Mouse (Mus musculus) heart, adult 9 months (tissue): ENCODE measurements around the gene Atp6v0e.

ENCODE experiments used
- DNase-seq, 2 experiments: peaks; one replicate each; pipeline ENCODE4 v3.0.0; 2022; ENCODE audit warnings: low spot score in 2 of 2

Gene Atp6v0e

DNA sequence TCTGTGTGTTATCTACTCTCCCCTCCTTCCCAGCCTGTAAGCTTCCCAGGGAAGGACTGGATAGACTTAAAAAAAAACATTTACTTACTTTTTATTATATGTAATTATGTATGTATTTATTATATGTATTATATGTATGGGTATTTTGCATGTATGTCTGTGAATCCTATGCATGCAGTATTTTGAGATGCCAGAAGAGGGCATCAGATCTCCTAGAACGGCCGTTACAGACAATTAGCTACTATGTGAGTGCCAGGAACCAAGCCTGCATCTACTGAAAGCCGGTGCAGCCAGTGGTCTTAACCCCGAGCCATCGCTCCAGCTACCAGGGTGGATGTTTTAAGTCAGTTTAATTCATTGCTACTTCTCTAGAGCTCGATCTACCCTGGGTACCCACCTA is 18.2 kb downstream of the Atp6v0e start:
- no peak for DNase-seq

DNA sequence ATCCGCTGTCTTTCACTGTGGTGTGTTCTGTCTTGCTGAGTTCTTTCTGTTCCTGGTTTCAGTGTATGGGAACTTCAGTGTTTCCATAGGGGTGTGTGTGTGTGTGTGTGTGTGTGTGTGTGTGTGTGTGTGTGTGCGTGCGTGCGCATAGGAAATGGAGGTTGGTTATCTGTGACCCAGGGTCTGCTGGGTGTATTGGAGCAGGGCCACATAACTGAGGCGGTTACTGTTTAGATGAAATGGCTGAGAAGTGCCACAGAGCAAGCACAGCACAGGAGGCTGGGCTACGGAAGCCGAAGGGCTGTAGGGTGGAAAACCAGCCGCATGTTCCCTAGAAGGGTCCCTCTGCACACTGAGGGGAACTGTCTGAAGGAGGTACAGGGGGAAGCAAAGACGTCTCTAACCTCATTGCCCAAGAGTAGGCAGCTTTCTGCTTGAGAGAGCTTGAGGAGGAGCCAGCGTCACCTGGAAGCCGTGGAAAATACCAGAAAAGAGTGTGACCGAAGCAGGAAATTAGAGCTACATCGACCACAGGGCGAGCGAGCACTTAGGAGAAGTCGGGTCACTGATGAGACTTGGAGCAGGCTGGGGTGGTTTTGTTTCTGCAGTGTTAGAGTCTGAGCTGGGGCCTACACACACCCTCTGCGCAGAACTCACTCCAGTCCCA is 23.4 kb downstream of the Atp6v0e start:
- no peak for DNase-seq

DNA sequence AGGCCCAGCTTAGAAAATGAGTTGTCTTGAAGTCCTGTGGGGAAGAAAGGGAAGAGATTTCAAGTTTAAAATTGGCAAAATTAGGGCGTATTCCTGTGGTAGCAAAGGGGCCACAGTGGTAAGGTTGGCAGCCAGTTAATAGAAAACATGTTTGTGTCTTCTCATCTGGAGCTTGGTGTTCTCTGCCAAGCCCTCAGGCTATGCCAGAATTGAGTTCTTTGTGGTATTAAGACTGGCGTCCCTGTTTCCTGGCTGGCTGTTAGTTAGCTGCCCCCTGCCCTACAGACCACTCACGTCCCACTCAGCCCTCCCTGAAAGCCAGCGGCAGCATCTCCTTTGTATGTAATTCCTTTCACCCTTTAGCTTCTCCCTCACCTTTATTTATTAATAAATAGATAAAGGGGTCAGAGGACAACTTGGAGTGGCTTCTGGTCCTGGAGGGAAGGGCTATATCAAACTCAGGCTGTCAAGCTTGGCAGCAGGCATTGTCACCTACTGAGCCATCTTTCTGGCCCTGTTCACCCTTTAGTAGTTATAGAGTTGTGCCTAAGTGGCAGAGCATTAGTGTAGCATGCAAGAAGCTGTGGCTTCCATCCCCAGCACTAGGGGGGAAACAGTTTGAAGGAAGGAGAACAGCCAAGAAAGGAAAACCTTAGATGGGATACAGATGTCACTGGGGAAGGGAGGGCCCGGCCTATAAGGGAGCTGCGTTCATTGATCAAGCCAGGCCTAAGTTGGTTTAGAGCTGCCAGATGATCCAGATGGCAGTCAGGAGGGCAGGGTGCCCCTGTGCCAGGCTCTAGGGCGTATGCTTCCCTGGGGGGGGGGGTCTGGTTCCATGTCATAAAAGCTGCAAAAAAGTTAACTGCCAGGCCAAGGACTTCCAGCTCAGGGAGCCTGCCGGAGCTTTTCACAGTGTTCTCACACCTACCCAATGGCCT is 26.0 kb downstream of the Atp6v0e start:
- DNase-seq = no peak

DNA sequence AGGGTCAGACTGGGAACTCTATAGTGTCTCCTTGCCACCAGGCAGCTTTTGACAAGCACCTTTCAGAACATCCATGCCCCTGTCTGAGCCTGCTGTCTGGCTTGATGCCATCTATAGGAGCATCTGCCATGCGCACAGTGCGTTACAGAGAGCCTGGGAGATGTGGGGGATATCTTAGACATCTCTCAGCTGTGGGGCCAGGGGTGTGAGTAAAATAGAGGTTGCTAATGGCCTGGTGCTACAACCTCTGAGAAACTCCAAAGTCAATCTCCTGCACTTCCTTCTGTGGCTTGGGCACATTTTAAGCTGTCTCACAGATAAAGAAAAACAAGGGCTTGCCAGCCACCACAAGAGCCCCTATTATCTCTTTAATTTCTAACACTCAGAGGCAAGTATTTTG is 26.8 kb downstream of the Atp6v0e start:
- no peak for DNase-seq

DNA sequence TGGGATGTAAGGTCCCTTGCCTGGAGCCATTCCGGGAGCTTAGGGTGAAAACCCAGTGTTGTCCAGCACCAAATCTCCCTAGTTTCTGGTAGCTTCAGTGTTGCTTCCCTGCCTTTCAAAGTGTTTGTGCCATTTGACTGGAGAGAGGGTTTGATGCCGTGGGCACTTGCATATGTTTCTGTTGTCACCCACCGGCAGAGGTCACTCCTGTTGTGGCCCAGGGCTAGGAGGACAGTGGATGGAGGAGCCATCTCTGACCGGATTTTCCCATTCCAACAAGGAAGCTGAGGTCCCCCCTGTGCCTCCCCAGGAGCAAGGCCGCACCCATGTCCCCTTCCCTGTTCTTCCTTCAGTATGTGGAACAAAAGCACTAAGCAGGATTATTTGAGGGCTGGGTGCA is 27.2 kb downstream of the Atp6v0e start:
- no peak for DNase-seq

DNA sequence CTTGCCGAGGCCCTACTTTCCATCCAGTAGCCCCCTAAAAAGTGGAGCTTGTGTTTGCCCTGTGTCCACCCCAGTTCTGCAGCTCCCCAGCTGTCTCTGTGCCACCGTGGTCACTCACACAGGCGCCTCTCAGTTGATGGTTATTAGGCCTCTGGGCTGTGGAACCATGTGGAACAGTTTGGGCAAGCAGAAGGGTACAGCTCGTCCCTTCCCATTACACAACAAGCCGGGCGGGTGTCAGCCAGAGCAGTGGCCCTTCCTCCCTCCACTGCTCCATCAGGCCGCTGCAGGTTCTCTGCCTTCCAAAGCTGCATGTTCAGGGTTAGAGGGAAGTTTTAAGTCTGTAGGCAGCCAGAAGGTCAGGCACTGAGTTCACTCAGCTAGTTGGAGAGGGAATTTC is 28.1 kb downstream of the Atp6v0e start:
- DNase-seq = peak in 1 of 2 experiments; percentile 51

DNA sequence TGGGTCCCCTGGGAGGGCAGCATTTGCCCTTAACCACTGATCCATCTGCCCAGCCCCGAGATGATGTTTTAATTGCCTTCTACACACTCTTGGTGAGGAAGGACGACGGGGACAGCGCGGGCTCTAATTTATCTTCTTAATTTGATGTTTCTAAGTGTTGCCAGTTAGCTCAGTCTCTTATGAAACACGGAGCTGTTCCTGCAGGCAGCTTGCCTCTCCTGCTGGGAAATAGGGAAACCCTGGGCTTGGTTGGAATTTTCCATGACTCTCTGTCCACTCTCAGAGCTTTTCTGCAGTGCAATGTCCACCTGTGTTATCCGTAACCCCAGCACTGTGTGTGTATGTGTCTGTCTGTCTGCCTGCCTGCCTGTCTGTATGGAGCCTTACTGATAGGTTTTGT is 30.4 kb downstream of the Atp6v0e start:
- DNase-seq = no peak

DNA sequence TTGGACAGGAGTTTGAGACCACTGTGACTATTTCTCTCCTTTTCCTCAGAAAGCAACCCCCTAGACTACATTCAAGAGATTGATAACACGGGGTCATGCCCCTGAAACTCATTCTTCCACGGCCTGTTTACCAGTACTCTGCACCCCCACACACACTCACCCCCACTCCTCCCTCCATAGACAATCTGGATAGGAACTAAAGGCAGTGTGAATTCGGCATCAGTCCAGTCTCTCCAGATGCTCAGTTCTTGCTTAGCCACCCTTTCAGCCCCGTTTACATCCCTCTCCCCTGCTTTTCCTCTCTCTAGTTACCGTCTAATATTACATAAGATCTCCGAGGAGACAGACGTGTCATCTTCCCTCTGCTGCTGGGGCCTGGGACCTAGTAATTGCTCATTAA is 31.1 kb downstream of the Atp6v0e start:
- DNase-seq = no peak

DNA sequence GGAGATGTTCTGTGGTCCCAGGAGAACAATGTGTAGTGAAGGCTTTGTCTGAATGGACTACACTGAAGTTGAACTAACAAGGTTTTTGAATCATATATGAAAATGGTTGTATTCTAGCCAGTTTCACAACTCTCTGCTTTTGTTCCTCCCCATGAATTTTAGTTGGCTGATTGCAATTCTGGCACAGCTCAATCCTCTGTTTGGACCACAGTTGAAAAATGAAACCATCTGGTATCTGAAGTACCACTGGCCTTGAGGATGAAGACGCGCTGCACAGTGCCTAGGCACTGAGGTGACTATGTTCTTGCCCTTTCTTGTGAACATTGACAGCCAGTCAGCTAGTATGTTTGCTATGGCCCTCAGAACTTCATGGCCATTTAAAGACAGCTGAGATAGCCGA is 32.2 kb downstream of the Atp6v0e start:
- DNase-seq = no peak

DNA sequence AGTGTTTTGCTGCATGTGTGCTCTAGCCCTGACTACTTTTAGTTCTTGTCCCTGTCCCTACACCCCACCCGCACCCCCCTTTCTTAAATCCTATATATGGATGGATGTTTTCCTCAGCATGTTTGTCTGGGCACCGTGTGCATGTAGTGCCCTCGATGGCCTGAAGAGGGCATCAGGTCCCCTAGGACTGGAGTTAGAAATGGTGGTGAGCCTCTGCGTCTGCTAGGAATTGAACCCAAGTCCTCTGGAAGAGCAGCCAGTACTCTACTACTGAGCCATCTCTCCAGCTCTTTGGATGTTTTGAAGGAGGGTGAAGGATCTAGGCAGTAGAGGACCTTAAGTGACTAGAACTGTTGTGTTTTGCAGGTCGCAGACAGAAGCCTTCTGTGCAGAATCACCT is 35.8 kb downstream of the Atp6v0e start:
- DNase-seq = no peak

DNA sequence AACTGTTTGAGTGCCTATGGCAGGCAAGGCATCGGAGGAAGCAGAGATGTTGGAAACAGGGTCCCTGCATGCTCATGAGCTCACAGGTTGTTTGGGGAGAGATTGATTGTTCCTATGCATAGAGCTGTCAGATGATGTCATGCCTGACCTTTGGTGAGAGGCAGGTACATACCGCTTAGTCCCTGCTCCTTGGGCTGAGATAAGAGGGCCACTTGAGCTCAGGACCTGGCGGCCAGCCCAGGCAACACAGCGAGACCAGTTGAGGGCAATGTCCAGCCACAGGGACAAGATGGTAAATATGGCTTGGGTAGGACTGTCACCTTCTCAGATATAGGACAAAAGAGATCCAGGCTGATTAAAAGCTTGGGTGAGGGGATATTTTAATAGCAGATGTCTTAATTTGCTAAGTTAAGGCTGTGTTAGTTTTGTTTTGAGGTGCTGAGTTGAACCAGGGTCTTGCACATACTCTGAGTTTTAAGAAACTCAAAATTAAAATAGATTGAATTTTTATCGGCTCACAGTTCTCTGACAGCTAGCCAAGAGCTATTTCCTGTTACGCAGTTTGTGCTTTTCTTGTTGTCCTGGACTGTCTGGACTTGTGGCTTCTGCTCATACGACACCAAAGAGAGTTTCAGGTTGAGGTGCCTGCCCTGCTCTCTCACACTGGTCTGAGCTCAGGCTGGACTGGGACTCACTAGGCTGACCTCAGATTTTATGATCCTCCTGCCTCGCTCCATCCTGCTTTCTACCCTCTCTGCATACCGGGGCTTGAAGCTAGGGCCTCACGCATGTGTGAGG is 37.0 kb downstream of the Atp6v0e start:
- peak; percentile 50 to 56 for DNase-seq

DNA sequence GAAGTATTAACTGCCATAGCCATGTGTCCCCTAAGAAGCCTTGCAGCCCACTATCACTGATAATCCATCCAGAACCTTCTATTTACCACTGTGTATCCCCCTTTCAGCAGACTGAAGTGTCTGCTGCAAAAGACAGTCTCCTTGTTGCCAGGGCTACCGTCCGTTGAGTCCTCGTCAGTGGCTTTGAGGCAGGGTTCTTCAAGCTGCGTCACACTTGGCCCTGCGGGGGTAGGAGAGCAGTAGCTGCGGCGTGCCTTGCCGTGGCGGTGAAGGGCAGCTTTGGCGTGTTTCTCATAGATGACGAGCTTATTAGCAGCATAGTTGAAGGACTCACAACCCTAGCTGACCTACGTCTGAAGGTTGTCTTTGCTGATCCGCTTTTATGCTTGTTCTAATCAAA is 38.5 kb downstream of the Atp6v0e start:
- DNase-seq = no peak

DNA sequence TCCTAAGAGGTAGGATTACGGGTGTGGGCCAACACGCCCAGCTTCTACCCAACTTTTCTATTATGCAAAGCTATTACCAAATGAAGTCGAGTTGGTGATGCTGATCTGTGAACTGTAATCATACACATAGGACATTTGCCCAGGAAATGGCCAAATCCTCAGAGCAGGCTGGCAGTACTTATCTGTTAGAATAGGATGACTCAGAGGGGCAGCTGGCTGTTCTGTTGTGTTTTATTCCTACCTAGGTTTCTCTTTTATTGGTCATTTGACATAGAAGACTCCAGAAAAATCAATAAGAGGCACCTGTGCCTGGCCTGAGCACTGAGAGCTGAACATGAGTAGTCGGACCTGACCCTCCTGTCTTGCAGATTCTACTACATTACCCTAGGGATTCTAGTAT is 39.6 kb downstream of the Atp6v0e start:
- no peak for DNase-seq

DNA sequence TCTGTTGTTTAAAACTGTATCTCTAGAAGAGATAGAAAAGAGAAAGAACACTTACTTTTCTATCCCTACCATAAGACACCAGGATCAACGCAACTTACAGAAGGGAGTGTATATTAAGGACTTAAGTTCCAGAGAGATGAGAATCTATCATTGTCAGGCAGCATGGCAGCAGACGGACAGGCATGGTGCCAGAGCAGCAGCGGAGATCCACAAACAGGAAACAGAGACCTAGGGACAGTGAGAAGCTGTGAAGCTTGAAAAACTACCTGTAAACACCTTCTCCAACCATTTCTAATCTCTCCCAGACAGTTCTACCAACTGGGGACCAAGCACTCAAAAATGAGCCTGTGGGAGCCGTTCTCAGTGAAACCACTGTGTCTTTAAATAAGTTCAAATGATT is 40.6 kb downstream of the Atp6v0e start:
- DNase-seq = no peak

DNA sequence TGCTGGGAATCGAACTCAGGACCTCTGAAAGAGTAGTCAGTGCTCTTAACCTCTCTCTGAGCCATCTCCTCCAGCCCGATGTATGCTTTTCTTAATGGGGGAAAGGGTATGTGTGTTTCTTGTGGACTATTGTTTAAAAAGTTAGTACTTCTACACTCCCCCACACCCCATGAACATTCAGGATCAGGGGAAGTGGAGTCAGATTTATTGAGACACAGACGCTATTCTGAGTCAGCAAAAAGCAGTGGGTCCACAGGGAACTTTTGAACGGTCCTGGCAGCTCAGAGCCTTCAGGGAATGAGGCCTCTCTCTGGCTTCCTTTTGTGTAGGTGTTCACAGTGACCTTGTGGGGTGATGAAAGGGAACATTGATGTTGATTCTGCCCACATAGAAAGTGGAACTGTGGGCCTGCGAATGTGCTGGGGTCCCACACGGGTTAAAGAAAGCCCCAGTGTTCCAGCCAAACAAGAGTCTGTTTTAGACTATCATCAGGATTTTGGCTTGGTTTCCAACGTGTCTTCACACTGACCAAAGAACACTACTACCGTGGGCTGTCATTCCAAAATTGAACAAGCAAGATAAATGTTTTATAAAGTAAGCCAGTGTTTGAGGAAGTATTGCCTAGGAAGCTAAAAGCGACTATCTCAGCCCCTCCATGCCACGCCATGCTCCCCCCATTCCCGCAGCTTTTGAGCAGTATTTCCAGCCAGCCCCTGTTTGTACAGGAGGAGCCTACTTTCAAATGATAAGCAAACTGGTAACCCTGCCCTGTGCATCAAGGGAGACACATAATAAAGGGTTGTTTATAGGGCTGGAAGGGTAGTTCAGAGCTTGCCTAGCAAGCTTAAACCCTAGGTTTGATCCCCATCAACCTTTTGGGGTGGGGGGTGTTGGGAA is 42.7 kb downstream of the Atp6v0e start:
- no peak for DNase-seq

DNA sequence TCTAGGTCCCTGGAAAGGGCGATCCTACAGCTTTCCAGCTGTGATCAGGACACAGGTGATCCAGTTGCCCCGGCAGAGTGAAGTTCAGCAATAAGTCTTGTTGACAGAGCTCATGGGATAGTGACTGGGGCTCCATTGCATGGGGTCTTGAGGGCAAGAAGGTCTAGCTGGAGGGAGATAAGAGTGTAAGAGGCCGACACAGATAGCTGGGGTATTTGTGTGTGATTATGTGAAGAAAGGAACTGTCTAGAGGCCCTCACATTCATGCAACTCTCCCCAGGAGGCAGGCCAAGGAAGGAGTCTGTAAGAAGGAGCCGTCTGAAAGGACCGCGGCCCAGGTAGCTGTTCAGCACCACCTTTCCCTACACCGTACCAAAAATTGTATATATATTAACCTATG is 44.0 kb downstream of the Atp6v0e start:
- no peak for DNase-seq

DNA sequence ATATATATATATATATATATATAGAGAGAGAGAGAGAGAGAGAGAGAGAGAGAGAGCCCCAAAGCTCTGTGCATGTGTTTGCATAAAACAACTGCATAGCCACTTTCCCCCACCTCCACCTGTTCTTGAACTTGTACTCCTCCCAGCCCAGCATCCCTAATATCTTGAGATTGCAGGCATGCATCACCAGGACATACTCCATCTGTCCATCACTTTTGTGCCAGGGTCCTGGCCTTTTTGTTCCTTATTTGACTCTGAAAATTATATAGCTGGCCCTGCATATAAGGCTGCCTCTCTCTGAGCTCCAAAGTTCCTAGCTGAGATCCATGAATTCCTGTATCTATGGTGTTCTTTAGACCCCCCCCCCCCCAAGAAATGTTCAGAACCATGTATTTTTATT is 45.5 kb downstream of the Atp6v0e start:
- DNase-seq = no peak

DNA sequence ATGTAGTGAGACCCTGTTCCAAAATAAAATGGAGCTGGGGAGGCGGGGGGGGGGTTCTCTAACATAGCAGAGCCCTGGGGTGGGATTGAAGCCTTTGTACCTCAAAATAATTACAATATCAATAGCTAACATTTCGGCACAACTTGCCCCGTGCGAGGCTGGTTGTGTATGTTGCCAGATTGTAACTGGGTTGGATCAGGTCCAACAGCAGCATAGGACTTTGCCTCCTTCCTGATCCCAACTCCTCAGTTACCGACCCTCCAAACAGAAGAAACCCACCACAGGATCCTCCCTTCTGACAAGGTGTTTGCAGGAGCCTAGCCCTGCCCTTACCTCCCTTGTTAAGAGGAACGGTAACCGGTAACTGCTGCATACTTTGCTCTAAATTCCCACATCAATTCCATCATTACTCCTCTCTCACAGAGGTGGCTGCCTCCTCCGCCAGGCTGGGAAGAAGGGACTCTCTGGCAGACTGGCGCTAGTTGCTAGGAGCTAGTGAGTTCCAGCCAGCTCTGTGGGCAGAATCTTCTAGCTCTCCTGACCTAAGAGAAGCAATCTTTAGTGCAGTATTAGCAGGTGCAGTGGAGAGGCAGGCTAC is 46.1 kb downstream of the Atp6v0e start:
- DNase-seq = no peak

DNA sequence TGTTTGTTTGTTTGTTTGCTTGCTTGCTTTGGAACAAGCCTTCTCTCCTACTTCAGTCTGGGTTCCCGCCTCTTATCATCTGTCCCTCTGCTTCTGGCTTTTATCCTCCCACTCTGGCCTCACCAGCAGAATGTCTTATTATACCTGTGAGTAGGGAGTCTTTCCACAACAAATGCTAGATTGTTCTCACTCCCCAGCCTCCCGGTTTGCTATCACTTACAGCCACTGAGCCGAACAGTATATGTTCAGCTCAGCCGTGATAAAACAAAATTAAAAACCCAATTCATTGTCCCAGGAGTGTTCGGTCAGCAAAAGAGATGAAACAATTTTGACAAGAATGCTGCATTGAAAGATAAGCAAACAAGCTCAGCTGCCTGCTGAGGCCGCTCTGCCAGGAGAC is 47.0 kb downstream of the Atp6v0e start:
- DNase-seq = no peak

DNA sequence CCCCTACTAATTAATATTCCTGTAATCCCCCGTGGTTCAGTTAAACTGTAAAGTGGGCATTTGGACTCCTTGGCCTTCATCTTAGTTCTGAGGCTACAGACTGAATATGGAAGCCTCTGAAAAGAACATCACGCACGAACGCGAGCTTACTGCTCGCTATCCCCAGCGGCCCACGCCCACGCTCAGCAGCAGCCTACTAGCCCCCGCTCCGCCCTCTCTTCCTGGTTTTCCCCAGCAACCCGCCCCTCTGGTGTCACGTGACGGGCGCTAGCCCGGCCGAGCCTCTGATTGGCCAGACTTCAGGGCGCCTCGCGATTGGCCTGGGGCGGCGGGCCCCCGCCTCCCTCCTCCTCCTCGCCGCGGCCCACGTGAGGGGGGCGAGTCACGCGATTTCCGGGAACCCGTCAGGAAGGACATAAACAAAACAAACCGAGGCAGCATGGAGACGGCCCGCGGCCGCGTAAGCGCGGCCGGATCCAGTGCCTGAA is 52.3 kb downstream of the Atp6v0e start, which contains the start of gene Crebrf:
Gene Crebrf, plus strand, starts transcription at position 380 of the 488 bp plus-strand sequence.
- peak; percentile 98 to 99 for DNase-seq
